16 mouse cellular contexts compared by ENCODE assay signal in genomic region chr2:4764071-4764470, GRCm38 (mm10). TPM values are rescaled to one million over a fixed set of nuclear protein-coding genes. Genes with fewer than 3 reads are reported as not detected.
"Had no signal": no experiment of that assay in that cellular context is flagged by ENCODE, and none has a peak within 500 bp of the region (broad histone marks: within the 10 kb centered on the region; RNA-seq: fewer than 3 reads in every experiment).

No protein-coding gene starts in this region.

- ATAC-seq: liver, postnatal 0 days; lung, postnatal 0 days had no signal

- H3K9me3 ChIP-seq: kidney, embryonic 15.5 days; limb, embryonic 12.5 days; limb, embryonic 15.5 days had no signal

- H3K4me2 ChIP-seq: kidney, embryonic 15.5 days; limb, embryonic 12.5 days; limb, embryonic 15.5 days; liver, embryonic 11.5 days; lung, embryonic 14.5 days had no signal

- H3K4me1 ChIP-seq: kidney, embryonic 15.5 days; limb, embryonic 12.5 days; limb, embryonic 15.5 days had no signal

- DNase-seq: kidney, postnatal 14 days; kidney, postnatal 4 days; left cerebral cortex, postnatal 4 days; liver, postnatal 0 days; lung, embryonic 14.5 days; midbrain, embryonic 14.5 days; thymus, adult 18-20 months; thymus, postnatal 36 days had no signal

- H3K27ac ChIP-seq: kidney, embryonic 15.5 days; limb, embryonic 12.5 days; limb, embryonic 15.5 days; liver, embryonic 14.5 days; macrophage had no signal

- H3K4me3 ChIP-seq: kidney, embryonic 15.5 days; limb, embryonic 12.5 days; limb, embryonic 15.5 days had no signal

- H3K36me3 ChIP-seq: kidney, embryonic 15.5 days; limb, embryonic 12.5 days; limb, embryonic 15.5 days had no signal

- H3K9ac ChIP-seq: kidney, embryonic 15.5 days; limb, embryonic 12.5 days; limb, embryonic 15.5 days; liver, embryonic 14.5 days; liver, postnatal 0 days; lung, embryonic 14.5 days had no signal

- H3K27me3 ChIP-seq: kidney, embryonic 15.5 days; limb, embryonic 12.5 days; limb, embryonic 15.5 days had no signal

RNA-seq across cellular contexts. Expression of gene Bend7, which starts 46.4 kb away (rescaled TPM):
- total RNA-seq: megakaryocyte, adult 5-6 weeks had no signal
